Mouse (Mus musculus): ENCODE results near the gene Tsga10ip.

The Tsga10ip gene

DNA sequence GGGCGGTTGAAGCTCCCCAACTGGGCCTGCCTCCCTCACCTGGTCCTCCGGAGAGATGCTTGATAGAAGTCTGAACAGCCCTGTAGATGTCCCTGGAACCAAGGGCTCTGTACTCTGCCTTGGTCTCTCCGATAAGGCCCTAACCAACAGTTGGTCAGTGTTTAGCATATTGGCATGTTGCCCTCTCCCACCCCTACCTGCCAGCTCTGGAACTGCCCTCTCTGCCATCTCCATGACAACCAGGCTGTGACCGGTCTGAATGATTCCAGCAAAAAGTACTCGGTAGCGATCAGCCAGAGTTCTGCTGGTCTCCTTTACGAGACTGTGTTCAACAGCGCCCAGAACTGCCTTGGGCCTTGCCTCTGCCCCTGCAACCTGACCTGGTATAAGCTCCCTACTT, at the start of gene Tsga10ip:
Gene Tsga10ip (minus strand): TSS at position 234 of the 400 bp plus-strand sequence.
- no peak for DNase-seq (ENCODE audit: low read depth)

DNA sequence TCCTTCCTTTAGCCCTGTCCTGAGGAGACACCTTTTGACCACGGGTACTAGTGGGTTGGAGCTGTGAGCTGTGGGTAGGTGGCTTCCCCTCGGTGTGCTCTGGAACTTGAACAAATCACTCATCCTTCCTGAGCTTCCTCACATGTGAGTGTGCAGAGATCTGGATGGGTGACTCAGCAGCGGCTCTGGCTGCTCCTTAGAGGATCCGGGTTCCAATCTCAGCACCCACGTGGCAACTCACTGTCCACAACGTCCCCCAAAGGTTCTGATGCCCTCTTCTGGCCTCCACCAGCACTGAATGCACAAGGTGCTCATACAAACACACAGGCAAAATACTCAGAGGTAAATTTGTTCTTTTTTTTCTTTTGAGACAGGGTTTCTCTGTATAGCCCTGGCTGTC, 49.4 kb upstream of the Tsga10ip start:
- DNase-seq (ENCODE audit: low read depth) = peak; percentile 56

DNA sequence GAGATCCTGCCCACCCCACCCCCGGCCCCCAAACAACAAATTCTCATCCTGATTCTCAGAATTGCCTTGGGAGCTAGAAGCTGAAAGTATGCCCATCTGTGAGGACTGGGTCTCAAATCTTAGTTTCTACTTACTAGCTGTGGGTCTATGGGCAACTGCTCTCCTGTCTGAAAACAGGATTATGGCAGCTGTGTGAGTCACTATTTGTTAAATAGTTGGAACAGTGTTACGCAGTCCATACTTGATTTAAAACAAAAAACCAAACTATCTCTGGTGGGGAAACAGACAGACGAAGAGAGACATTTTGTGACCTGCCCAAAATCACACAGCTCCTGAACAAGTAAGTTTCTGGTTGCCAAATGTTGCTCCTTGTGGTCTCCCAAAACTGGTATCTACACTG, 47.3 kb upstream of the Tsga10ip start:
- DNase-seq (ENCODE audit: low read depth) = no peak

DNA sequence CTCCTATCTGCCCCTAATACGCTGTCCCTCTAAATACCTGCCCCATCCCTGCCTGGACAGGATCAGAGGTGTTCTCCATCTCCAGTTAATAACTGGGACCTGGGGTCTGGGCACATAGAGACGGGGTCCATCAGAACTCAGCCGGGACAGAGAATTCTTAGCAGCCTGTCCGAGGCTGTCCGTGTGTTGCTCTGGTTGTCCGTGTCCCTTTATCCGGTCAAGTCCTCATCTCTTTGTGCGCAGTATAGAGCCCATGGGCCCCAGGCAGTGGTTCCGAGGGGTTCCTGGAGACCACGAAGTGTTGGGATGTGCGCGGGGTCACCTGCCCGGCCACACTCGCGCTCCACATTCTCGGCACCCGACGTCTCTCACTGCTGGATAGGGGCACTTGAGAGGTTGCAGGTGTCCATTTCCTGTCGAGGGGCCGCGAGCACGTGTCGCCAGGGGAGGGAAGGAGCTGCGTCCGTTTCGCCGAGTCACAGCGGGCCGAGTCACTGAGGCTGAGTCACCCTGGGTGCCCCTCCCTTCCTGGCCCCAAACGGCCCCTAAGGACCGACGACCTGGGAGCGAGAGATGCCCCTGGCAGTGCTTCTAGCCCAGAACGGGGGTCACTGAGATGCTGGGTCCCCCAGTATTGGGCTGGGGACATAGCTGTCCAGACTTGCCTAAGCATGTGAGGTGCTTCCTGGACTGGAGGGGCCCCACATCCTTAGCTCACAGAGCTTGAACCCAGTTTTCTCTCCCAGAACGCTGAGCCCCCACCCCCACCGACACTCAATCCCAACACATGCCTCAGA, 46.2 kb upstream of the Tsga10ip start:
- DNase-seq (ENCODE audit: low read depth) = peak; percentile 84

DNA sequence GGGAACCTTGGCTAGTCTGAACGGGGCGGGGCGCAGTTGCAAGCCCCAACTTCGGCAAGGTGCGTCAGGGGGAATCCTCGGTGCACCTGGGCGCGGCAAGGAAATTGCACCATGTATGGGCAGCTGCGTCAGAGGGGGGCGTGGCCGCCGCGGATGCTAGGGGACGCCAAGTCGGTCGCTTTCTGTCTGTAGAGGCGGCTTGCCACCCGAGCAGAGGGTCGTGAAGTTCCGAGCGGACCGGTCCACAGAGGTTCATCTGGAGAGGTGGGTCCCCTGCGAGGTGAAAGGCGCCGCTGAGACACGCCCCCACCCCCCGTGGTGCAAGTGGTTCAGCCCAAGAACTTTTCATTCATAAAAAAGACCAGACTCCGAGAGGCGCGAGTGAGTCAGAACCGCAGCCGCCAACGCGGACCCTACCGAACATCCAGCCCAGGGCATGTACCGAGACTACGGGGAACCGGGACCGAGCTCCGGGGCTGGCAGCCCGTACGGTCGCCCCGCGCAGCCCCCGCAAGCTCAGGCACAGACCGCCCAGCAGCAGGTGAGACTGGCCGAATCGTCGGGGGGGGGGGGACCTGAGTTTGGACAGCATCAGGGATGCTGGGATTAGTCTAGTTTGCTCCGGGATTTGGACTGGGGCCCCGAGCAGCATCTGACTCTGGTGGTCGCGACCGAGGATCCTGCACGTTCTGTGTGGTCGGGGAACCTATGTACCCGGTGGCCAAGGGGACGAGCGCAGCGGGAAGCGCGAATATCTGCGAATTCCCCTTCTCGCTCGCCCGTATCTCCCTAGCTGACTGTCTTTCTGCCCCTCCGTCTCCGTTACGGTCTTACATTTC, 45.4 kb upstream of the Tsga10ip start, which contains the start of gene Fosl1:
Gene Fosl1 (plus strand): TSS at position 33 of the 839 bp plus-strand sequence.
- peak; percentile 85 for DNase-seq (ENCODE audit: low read depth)

DNA sequence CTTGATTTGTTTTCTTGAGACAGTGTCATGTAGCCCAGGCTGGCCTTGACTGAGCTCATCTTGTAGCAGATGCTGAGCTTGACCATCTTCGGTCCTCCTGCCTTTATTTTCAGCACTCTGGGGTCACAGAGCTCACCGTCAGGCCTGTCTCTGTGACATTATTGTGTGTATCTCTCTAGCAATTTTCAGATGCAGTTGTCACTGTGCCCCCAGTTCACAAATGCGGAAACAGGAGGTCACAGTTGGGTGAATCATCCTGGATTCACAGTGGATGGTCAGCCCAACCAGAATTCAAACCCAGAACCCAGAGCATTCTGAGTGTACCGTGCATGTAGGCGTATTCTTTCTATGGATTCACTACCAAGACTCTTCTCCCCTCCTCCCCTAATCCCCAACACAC, 43.4 kb upstream of the Tsga10ip start:
- no peak for DNase-seq (ENCODE audit: low read depth)

DNA sequence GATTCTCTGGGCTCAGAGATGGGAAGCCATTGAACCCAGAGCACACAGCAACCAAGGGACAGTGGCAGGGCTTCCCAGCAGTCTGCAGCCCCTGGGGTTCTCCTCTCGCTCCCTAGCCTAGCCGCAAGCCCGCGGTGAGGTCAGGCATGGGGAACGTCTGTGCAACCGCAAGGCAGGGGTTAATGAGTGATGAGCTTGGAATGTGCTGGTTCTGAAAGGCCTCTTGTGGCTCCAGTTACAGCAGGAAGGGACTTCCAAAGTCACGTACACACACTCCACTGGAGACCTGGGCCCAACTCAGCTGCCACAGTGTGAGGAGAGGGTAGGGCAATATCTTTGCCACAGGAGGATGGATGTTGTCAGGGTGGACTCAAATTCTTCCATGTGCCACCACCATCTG, 42.6 kb upstream of the Tsga10ip start:
- DNase-seq (ENCODE audit: low read depth) = no peak

DNA sequence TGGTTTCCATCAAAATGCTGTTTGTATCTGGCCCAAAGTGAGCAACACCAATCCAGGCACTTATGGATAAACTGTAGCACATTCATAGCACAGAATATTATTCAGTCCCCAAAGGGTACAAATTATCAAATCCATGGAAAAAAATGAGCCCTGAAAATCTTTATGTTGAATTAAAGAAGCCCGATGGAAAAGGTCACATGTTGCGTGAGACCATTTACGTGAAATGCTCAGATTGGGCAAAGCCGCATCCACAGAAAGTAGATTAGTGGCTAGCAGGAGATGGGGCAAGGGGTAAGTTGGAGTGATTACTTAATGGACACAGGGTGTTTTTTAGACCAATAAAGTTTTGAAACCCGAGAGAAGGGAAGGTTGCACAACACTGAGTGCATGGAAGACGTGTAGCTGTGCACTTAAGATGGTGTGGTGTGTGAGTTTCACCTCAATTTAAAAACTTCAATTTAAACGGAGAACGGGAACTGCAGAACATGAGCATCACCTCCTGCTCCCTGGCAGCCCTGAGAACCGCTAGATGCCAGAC, 42.1 kb upstream of the Tsga10ip start:
- DNase-seq (ENCODE audit: low read depth) = peak; percentile 81

DNA sequence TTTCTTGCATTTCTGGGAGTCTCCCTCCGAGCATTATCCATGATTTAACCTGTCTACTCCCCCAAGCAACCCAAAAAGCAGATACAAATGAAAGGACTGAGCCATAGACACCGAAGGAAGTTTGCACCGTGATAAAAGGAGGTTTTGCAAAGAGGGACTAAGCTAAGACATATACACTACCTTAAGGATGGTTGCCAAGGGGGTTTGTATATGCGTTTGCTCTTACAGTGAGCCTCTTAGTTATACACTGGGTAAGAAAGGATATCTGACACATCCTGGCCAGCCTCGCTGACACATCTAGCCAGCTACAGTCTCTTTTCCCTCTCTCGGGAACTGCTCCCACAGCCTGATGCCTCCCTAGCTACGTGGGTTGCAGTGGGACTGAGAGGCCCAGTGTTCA, 31.6 kb upstream of the Tsga10ip start:
- no peak for DNase-seq (ENCODE audit: low read depth)

DNA sequence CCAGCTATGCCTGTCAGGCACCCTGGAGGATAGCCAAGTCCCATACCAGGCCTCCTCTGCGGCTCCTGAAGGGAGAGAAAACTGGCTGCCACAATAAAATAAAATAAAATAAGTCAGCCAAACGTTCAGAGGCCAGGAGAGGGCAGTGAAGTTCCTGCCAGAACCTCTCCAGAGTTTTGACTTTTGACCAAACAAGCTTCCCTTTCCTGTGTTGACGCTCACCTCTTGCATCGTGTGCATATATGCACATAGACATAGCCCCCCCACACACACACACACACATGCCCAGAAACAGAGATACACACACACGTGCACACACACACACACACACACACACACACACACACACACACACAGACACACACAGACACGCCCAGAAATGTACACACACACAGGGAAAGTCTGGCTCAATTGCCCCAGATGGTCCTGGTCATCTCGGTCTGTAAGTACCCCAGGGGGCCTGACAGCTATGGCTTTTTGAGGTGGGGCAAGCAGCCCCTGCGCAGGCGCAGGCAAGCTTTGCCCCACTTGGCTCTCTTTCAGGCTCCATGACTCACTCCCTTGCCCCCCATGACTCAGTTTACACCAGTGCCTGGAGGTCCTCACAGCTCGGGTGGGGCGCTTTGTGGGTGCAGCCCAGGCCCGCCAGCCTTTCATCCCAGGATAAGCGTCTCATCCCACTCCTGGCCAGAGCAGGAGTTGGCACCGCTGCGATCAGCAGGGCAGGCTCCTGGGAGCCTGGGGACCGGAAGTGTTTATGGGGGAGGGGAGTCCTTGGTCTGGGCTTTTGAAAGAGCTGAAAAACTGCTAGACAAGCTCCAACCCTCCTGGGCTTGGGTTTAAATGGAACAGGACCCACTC, 30.9 kb upstream of the Tsga10ip start:
- DNase-seq (ENCODE audit: low read depth) = peak; percentile 91

DNA sequence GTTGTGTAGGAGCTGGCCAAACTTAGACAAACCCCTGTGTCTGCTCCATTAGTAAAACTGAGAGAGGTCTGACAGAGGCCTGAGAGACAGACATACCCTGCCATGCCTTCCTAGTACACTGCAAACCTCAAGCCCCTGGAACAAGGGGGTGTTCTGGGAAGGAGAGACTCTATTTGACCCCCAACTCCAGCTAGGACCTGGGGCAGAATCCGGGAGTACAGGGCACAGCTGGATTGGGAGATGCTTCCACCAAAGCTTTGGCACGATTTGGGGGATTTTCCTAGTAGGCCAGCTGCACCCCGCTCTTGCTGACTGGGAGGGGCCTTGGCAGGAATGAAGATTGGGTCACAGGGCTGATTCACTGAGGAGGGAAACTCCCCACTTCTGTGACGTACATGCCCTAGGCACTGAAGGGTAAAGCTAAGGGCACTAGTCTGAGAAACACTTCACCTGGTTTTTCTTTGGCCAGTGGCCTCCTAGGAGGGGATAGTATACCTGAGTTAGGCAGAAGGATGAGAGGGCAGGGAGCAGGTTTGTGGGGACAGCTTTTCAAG, 29.7 kb upstream of the Tsga10ip start:
- DNase-seq (ENCODE audit: low read depth) = no peak

DNA sequence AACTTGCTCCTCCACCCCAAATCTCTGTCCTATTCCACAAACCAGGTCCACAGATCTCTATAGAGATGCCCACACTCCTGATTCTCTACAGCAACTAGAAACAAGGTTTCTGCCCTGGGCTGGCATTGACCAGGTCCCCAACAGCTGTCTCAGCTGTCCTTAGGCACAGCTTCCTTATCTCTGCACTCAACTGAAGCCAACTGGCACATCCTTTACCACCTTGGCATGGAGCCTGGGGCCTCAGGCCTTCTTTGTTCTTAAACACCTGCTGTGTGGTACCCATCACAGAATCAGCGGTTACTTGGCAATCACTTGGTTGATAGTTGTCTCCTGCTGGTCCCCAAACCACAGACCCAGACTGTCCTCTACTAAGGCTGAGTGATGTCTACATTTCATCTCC, 28.1 kb upstream of the Tsga10ip start:
- no peak for DNase-seq (ENCODE audit: low read depth)

DNA sequence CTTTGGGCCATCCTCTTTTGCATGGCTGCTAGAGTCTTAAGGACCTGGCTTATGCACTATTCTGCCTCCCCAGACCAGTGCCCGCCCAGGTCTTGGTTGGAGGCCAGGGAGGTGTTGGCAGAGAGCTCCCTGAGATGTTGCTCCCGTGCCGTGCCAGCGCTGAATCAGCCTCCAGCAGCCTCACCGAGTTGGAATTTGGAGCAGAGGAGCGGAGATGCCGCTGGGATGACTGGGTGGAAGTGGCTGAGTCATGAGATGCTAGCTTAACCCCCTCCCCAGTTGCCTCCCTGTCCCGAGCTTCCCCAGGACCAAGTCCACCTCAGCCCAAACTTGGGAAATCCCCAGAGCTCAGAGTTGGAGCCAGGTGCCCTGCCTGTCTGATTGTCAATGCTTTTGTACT, 27.5 kb upstream of the Tsga10ip start:
- DNase-seq (ENCODE audit: low read depth) = no peak

DNA sequence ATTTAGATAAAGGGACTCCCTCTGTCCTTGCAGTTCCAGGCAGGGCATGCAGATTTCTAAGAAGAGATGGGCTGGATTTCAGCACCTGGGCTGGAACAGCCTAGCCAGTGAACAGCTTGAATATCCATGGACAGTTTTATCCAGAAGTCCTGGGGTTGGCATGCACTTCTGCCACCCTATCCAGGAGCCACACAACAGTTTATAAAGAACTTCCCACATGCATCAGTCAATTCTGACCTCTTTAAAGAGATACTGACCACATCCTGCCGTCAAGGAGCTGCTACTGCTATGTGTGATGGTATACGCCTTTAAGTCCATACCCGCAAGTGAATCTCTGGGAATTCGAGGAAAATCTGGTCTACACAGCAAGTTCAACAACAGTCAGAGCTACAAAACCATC, 26.9 kb upstream of the Tsga10ip start:
- DNase-seq (ENCODE audit: low read depth) = no peak

DNA sequence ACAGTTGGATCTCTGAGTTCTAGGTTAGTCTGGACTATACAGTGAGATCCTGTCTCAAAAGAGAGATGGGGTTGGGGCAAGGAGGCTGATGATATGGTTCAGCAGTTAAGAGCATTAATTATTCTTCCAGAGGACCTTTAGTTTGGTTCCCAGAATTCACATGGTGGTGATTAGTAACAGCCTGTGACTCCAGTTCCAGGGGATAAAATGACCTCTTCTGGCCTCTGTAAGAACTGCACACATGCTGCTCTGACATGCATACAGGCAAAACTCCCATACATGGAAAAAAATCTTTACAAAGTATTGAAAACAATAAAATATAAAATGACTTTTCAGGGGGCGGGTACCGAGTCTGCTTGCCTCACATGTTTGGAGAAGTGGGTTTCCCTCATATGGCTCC, 25.8 kb upstream of the Tsga10ip start:
- DNase-seq (ENCODE audit: low read depth) = peak; percentile 75

DNA sequence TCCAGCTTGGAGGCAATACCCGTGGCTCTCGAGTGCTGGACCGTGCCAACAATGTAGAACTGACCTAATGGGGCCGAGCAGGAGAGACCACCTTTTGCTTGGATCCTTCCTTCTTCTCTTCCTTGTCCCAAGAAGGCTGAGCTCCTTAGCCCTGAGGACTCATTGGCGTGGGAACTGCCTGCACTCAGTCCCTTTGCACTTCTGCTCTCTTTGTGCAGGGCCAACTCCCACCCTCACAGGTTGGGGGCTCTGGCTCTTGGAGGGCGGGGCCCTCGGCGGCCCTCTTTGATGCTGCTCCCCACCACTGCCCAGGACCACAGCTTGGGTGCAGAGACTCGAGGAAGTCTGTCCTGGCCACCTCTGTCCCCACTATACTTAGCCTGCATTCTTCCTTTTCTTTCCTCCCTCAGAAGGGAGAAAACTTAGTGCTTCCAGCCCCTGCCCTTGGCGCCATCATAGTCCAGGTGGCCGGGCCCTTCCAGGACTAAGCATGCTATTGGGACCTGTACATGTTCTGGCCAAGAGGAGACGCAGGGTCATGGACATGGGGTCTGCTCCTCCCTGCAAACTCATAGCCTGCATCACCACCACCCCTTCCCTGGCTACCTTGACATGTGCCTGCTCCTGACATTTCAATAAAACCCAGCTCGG, 24.4 kb upstream of the Tsga10ip start:
- no peak for DNase-seq (ENCODE audit: low read depth)

DNA sequence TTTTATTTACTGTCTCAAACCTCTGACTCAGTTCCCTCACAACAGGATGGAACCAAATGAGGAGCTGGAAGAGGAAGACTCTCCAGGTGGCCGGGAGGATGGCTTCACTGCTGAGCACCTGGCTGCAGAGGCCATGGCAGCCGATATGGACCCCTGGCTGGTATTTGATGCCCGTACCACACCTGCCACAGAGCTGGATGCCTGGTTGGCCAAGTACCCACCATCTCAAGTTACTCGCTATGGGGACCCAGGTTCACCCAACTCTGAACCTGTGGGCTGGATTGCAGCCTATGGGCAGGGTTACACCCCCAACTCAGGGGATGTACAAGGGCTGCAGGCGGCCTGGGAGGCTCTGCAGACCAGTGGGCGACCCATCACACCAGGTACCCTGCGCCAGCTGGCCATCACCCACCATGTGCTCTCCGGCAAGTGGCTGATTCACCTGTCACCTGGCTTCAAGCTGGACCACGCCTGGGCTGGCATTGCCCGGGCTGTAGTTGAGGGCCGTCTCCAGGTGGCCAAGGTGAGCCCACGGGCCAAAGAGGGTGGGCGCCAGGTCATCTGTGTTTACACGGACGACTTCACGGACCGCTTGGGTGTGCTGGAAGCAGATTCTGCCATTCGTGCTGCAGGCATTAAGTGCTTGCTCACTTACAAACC, 23.7 kb upstream of the Tsga10ip start:
- DNase-seq (ENCODE audit: low read depth) = no peak

DNA sequence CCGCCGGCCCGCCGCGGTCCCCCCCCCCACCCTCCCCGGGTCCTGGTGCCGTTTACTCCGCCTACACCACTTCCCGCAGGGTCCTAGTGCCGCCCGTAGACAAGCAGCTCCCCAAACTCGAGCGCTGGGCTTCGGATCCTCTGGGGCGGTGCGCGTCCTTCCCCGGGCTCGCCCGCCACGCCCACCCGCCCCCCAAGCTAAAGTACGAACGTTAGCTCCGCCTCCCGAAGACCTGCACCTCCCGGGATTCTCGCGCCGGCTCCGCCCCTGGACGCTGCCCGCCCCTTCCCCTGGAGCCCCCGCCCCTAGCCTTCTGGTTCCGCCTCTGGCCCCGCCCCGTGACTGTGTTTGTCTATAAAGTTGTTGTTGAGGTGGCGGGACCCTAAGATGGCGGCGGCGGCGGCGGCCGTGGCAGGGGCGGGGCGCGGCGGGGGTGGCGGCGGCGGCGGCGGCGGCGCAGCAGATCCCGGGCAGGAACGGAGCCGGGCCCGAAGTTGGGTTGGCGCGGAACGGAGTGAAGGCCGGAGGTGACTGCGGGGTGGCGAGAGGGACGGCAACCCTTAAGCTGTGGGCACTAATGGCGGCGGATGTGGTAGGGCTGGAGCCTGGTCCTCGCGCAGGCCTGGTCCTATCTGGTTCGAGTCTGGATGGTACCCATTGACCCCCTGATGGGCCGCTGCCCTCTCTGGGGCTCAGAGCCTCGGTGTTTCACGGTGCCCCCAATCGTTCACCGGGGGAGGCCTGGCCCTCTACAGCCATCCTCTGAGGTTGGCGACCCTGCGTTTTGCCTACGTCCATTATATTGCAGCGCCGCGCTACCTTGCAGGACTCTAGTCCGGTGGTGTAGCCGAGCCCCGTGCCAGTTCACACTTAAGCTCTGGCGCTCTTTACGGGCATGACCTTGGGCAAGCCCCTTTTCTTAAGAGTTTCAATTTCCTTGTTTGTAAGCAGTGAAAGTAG, 22.7 kb upstream of the Tsga10ip start, which contains the start of the genes Drap1 and AI837181:
Gene Drap1 (minus strand): TSS at position 198 of the 960 bp plus-strand sequence.
Gene AI837181 (plus strand): TSS at position 363 of the 960 bp plus-strand sequence.
- peak; percentile 98 for DNase-seq (ENCODE audit: low read depth)
